Mouse (Mus musculus) cerebral cortex, adult 2 months (tissue): ENCODE measurements around the gene Miip.

Source experiments
- WGBS: fragments of 180-500 bp; shearing (Covaris S2); methylation state at CpG from one replicate; pipeline ENCODE4 v1.1.7; 2018; 5-methylcytosine and 5-hydroxymethylcytosine counted together

Miip gene

DNA sequence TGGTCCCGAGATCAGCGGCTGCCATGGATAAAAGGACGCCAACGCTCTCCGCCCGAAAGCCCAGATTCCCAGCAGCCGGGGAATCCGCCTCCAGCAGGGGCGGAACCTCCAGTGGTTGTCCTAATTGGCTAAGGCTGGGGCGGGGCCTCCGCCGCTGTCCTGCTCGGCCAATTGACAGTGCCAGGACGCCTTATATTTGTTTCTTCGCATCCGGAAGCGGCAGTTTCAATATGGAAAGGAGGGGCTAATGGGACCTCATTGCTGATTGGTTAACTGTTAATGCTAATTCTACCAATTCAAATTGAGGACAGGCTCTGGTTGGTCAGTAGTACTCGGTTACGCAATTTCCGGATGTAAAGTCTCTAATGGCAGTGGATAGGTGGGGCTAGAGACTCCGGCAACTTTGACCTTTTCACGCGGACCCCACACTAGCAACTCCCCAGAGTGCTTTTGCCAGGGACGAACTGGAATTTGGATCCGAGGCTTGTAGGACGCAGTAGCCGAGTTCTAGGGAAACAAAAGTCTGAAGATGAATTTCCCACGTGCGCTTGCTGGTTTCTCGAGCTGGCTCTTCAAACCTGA is at the start of gene Miip, which contains the start of gene Fv1:
Gene Miip (minus strand): TSS at position 367 of the 582 bp plus-strand sequence.
Gene Fv1 (plus strand): TSS at position 530 of the 582 bp plus-strand sequence.
- WGBS = under 1% methylated on average over 30 of the region's 30 CpGs

DNA sequence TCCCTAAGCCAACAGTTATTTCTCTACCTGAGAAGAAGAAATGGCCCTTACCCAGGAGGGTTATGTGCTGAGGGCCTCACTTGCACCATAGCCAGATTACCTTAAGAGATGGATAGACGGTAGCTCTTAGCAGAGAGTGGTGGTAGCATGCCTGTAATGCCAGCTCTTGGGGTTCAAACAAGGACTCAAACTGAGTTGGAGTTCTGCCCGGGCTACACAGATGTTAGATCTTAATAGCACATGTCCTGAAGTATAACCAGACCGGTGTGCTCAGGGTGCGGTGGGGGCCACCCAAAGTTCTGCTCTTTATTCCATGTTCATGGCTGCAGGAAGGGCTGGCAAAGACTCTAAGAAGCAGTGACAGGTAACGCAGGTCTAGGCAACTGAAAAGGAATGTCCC is 40.9 kb upstream of the Miip start:
- 67% methylated on average over 5 of the region's 5 CpGs for WGBS

DNA sequence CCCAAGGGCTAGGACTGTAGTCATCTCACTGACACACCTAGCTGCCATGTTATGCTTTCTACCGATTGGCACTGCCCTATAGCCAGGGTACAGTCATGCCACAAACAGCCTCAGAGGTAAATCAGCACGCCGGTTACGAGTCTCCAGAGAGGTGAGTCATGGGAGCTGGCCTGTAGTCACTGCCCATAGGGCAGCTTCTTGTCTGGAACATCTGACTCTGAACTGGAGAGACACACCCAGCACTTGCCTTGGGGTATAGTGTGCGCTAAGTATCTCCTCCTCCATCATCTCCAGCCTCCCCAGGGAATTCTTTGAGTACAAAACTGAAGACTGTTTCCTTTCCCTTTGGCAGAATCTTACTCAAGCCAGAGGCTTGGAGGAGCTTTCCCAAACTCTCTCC is 37.6 kb upstream of the Miip start:
- WGBS = 81% methylated on average over 5 of the region's 5 CpGs

DNA sequence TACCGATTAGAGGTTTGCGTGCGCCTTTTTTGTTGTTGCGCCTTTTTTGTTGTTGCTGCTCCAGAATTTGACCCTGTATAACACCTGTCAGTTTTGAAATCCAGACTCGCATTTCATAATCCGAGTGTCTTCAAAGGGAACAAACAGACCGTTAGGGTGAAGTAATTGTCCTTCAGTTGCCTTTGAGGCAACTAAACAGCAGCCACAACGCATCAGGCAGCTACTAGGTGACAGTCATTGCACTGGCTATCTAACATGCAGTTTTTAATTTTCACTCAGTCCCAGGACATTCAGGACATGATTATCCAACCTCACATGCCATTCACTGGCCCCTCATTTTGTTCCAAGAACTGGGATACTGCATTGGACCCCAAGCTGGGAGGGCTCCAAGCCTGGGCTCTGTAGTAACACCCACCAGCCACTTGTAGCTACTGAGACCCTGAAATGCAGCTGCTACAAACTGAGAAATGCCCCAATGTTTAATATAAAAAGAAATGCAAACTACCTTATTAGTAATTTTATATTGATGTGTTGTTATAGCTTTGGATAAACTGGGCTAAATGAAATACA is 36.6 kb upstream of the Miip start:
- WGBS = under 1% methylated on average over 8 of the region's 8 CpGs

DNA sequence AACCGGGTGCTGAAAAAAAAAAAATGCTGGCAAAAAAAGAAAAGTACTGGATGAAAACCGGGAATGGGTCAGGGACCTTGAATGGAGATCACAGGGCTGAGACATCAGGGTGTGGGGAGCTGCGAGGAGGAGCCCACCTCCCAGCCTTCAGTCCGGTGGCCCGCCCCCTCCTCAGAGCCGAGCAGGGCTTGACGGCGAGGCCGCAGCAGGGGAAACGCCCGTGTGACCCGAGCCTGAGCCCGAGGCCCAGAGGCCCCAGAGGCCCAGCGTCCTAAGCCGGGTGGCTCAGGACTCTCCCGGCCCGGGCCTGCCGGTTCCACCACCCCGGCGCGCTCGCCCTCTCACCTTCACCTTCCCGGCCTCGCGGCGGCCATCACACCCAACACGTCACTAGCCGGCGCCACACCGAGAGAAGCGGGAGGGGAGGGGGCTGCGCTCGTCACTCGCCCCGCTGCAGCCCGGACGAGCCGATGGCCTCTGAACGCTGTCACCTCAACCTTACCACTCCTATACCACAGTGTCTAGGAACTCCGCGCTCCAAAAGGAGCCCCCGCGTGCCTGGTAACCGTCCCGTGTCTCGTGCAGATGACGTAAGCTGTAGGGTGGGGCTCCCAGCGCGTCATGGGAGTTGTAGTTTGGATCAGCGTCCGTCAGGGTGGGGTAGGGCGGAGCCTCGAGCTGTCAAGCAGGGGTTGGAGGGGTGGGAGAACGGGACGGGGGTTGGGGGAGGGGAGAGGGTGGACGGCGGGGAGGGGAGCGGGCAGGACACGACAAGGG is 35.9 kb upstream of the Miip start, which contains the start of gene Mfn2:
Gene Mfn2 (minus strand): TSS at position 392 of the 777 bp plus-strand sequence.
- under 1% methylated on average over 59 of the region's 59 CpGs for WGBS

DNA sequence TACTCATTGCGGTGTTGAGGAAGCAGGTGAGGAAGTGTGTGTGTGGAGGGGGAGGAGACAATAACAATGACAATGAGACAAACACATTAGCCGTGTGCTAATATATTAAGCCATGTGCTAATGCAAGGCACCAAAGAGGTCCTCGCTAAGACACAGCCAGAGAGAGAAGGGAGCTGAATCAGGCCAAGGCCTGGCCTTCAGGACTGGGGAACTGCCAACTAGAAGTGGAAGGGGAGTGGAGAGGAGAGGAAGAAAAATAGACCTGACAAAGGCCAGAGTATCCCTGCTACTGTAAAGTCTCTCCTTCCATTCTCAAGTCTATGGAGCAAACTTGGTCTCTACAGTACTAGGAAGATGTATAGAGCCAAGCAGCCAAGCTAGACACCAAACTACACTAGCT is 35.0 kb upstream of the Miip start:
- 58% methylated on average over 3 of the region's 3 CpGs for WGBS

DNA sequence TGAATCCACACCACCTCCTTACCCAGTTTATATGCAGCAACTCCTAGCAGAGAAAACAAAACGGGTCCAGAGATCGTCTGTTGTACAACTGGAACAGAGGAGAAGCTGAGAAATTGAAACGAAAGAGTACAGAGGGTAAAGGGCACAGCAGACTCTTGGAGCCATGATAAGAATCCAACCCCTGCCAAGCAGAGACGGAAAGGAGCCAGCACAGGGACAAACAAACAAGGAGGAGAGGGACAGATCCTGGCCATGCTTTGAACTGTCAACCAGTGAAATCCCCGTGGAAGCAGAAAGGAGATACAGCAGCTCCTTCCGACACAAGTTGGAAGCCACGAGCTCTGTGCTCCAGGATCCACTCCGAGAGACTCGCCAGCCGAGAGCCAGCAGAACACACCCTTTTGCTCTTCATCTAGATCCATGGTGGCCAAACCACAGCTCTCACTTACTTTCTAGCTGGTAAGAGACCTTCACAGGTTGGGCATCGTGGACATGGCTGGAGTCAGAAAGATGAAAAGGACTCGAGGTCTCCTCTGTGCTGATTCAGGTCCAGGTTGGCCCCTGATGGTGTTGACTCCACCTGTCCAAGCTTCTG is 34.4 kb upstream of the Miip start:
- 84% methylated on average over 12 of the region's 12 CpGs for WGBS

DNA sequence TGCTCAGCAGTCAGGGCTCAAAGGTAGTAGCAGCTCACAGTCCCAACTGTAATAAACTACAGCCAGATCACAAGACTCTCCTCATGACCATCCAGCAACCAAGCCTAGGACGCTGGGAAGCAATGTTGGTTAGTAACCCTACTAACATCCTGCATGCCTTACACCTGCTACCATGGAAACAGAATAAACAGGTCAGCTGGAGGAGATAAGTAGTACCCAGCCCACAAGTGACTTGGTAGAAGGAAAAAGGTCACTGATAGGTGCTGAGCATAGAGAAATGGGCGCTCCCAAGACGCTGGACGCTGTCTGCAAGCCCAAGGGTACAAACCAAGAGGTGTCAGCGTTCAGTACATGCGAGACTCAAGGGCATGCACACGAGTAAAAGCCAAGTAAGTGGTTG is 31.8 kb upstream of the Miip start:
- WGBS = 86% methylated on average over 7 of the region's 7 CpGs

DNA sequence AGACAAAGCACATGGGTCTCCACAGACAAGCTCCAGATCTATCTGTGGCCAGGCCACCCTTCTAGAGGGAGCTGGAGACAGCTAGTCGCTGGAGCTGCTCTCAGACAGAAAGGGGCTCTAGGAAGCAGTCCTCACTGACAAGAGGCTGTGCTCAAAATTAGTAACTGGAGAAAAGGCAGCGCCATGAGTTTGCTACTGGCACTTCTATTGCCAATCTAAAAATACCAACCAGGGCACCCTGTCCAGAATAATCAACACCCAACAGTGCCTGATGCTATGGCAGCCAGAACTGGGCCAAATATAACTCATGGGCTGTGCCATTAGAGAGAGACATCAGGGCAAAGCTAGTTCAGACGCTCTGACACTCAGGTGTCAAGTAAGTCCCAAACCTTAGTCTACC is 28.7 kb upstream of the Miip start:
- WGBS = 41% methylated on average over 3 of the region's 3 CpGs

DNA sequence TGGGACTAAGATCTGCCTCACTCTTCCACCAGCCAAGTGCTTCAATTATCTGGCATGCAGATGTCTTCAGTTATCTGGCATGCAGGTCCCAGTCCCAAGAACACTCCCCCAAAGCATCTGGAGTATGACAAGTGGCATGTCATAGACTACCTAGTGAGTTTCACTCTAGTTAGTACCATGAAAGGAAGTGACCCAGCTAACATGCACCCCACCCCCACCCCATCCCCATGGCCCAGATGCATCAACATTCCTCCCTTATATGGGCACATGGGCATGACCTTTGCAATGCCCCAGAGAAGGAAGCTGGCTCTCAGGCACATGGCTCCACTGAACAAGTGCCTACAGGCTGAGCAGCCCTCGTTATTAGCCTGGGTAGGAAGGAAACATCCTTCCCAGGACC is 27.8 kb upstream of the Miip start:
- WGBS = 44% methylated on average over 1 of the region's 1 CpGs

DNA sequence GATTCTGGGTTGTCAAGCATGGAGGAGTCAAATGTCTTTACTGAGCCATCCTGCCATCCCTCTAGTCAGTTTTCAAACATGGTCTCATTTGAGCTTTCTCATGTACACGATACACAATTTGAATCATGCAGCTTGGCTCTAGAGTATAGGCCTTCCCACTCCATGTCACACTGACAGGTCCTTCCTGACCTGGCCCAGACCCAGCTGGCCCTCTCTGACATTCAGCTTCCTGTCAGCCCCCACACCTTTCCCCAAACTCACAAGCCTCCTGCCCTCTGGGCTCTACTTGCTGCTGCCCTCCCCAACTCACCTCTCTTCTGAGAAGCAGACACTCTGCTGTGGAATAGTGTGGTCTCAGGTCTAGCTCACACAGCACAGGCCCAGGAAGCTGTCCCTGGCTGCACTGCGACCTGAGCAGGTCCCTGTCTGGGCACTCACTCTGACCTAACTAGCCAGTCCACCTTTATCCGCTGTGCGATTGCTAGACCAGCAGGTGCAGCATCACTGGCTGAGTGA is 27.3 kb upstream of the Miip start:
- 81% methylated on average over 4 of the region's 4 CpGs for WGBS

DNA sequence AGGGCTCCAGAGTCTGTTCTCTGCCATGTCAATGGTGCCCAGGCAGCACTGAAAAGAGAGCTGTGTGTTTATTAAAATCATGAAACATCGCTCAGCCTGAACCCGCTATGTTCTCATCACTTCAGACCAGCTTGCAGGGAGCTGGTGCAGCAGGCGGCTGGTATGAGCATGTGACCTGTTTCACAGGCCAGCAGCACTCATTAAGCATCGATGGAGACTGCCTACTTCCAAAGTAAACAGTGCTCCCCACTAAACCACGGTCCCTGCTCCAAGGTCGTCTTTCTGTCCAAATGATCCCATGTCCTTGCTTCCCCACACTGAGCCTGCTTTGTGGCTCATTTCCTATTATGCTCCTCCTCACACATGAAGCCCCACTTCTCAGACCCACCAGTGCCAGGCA is 21.7 kb upstream of the Miip start:
- WGBS = 64% methylated on average over 6 of the region's 6 CpGs

DNA sequence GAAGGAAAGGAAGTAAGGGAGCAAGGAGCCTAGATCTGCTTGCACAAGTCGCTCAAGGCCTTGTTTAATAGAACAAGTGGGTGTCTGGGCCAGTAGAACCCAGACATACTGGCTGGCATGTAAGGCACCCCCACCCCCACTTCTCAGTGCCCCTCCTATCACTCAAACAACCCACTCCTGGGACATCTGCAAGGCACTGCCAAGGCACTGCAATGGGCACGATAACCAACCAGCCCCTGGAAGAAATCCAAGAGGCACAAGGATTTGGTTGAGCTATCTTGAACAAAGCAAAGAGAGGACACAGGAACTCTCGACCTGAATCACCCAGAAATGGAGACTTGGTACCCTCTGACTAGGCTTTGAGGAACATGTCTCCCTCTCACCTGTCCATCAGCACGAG is 19.6 kb upstream of the Miip start:
- WGBS = 71% methylated on average over 4 of the region's 4 CpGs

DNA sequence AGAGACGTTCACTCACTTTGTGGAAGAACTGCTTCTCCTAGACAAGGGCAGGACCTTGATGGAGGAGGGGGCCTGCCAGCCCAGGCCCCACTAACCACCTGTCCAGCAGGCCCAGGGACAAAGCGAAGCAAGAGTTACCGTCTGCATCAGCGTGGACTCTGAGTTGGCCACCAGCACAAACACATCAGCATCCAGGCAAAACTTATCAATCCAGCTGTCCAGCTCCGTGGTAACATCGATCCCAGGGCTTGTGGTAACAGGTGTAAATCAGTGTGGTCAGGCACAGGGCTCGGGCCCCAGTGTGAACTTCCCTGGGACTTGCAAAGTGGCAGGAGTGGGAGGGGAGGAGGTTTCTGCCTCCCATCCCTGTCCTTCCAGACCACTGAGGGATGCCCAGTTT is 18.7 kb upstream of the Miip start:
- WGBS = 94% methylated on average over 7 of the region's 7 CpGs

DNA sequence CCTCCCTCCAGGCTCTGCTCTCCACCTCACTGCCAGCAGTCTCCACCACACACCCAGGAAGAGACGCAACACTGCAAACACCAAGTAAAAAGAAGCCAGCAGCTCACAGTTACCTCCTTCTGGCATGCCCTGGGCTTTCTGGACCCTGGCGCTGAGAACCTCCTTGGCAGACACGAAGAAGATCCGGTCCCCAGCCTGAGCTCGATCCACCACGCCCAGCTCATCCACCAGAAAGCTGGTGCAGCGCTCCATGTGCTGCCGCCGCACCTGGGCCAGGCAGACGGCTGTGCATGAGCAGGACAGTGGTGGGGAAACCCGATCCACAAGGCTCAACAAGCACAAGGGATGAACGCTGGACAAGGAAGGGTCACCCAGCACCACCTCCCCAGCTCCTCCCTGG is 17.5 kb upstream of the Miip start:
- 94% methylated on average over 12 of the region's 12 CpGs for WGBS

DNA sequence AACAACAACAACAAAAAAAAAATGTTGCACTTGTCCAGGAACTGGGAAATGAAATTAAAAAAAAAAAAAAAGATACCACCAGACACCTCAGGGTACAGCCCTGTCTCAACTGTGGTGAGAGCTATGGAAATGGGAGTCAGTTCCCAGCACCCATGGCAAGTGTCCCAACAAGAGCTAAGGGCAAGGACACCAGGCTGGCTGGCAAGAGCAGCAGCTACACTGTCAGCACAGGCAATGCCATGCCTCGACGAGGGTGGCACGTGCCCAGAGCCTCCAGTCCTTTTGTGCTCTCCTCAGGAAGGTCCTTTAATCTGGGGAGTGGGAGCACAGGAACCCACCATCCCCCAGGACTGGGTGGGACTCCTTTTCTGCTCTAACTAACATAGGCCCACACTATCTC is 15.5 kb upstream of the Miip start:
- 77% methylated on average over 3 of the region's 3 CpGs for WGBS

DNA sequence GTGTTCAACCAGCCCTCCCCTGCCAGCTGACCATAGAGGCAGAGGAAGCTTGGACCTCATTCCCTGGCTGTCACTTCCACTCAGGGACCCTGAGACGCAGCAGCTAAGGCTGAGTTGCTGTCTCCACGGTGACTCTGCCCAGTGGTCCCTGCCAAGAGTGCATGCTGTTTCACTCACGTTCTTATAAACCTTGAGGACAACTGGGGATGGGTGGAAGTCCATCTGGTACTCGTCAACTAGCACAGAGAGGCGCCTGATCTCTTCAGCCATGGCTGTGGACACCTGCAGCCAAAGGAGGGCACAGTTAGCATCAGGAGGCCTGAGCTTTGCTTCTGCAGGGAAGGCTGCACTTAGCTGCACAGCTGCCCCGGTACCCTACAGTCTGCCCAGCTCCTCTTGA is 14.4 kb upstream of the Miip start:
- 59% methylated on average over 6 of the region's 6 CpGs for WGBS

DNA sequence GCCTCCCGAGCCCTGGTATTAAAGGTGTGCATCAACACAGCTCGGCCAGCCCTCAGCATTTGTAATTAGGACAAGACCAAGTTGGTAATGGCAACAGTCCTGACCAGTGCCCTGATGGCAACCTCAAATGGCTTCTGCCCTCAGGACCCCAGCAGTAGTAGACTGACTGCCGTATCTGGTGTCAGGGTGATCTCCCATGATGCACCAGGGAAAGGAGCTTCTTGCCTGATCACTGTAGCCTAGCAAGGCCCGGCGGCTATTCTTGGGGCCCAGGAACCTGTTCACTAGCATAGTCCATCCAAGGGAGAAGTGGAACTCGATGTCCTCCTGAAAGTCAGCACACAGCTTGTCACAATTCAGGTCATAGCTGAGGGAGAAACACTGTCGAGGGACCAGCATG is 13.2 kb upstream of the Miip start:
- WGBS = 93% methylated on average over 7 of the region's 7 CpGs

DNA sequence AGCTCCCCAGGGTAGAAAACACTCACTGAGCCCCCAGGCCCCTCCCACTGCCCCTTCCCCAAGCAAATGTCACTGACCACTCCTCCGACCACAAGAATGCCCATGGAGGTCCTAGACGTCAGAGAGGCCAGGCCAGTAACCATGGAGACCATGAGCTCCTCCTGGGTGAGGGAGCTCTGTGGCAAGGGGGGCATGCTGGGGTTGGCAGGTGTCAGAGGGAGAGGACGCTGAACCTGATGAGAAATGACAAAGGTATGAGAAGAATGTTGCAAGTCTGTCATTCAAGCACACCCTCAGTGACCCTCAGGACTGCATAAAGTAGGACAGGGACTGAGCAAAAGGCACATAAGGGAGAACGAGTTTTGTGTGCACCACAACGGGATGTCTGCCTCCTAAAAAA is 11.2 kb upstream of the Miip start:
- 76% methylated on average over 5 of the region's 5 CpGs for WGBS

DNA sequence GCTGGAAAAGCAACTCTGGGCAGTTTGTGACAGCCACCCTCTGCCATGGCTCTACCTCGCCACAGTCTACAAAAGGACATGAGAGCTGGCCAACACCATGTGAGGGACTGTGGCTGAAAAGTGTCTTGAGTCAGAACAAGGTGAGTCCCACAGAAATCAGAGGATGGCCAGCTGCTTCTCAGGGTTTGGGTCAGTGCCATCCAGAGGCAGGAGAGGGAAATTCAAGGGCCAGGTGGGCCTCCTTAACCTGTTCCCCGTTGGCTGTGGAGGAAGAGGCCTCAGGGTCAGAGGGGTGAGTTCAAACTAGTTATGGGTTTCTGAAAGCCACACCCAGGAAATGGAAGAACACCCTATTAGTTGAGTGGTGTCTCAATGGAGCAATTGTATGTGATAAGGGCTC is 10.8 kb upstream of the Miip start:
- 76% methylated on average over 2 of the region's 2 CpGs for WGBS

DNA sequence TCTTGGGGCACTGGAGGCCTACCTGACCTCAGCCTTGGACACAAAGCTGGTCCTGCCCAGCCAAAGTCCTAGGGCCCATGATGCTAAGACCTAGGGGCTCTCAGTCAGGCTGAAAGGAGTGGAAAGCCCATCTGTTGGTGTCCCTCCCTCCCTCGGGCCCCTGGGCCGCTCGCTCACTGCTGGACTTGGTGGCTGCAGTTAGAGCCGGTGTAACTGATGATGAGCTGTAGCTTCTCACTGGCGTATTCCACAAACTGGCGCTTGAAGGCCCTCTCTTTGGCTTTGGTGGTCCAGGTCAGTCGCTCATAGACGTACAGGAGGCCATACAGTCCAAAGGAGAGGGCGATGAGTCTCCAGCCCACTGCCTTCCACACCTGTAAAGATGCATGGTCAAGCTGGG is 9.9 kb upstream of the Miip start:
- whole genome bisulfite sequencing = 94% methylated on average over 9 of the region's 9 CpGs

DNA sequence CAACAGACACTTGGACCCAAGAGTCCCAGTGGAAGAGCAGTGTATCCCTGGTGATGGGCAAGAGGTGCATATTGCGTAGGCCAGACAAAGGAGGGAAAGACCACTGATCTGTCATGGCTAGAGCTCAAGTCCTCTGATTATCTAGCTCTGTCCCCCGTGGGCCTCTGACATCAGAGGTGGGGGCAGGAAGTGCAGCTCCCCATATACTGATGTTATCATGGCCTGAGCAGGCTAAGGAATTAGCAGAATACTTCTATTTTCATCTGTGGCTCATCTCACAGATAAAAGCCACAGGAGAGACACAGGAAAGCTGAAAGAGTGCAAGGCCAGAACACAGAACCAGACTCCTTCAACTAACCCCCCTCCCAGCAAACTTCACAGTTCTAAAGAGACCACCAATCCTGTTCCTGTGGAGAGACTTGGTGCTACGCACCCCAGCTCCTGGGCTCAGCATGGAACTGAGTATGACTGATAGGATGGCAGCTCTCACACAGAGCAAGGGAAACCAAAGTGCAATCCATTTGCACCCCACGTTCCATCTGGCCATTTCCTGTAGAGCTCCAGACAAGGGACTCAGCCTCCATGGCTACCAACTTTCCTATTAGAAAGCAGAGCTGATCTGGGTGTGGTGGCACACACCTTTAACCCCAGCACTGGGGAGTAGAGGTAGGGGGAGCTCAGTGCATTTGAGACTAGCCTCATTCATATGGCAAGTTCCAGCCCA is 7.4 kb upstream of the Miip start:
- 88% methylated on average over 4 of the region's 4 CpGs for WGBS
